Mouse (Mus musculus) midbrain, embryonic 15.5 days (tissue): ENCODE data around the gene Zfyve16. TPM values are rescaled to one million over a fixed set of nuclear protein-coding genes. Genes with fewer than 3 reads are reported as not detected.

Experiments
- ATAC-seq: fragments of 200-750 bp; cut with Nextera tagmentation; replicated peaks from 2 replicates; pipeline ENCODE4 v1.8.0; 2017; ENCODE audit warnings: moderate TSS enrichment
- H3K27ac ChIP-seq: fragments of 300-500 bp; sonication (generic); 2 replicates; pipeline ENCODE4 v1.5.1; 2015; ENCODE audit warnings: mild to moderate bottlenecking, inconsistent platforms
- H3K27me3 ChIP-seq: fragments of 300-500 bp; sonication (generic); replicated peaks from 2 replicates; pipeline ENCODE4 v1.6.1; 2015; ENCODE audit warnings: inconsistent platforms
- H3K36me3 ChIP-seq: fragments of 300-500 bp; sonication (generic); replicated peaks from 2 replicates; pipeline ENCODE4 v1.6.1; 2015; ENCODE audit warnings: inconsistent platforms
- H3K4me1 ChIP-seq: fragments of 300-500 bp; sonication (generic); 2 replicates; pipeline ENCODE4 v1.6.1; 2015; ENCODE audit warnings: inconsistent platforms
- H3K4me2 ChIP-seq: fragments of 300-500 bp; sonication (generic); 2 replicates; pipeline ENCODE4 v1.6.1; 2015; ENCODE audit warnings: inconsistent platforms, mild to moderate bottlenecking, moderate library complexity
- H3K4me3 ChIP-seq: fragments of 300-500 bp; sonication (generic); 2 replicates; pipeline ENCODE4 v1.5.1; 2015; ENCODE audit warnings: mild to moderate bottlenecking, inconsistent platforms
- H3K9ac ChIP-seq: fragments of 300-500 bp; sonication (generic); 2 replicates; pipeline ENCODE4 v1.6.1; 2015; ENCODE audit warnings: mild to moderate bottlenecking, inconsistent platforms
- H3K9me3 ChIP-seq: fragments of 300-500 bp; sonication (generic); 2 replicates; pipeline ENCODE4 v1.6.1; 2016; ENCODE audit warnings: inconsistent platforms
- WGBS: fragments of 180-500 bp; shearing (Covaris S2); methylation state at CpG from one replicate; pipeline ENCODE4 v1.1.7; 2015; ENCODE audit warnings: mixed read lengths; 5-methylcytosine and 5-hydroxymethylcytosine counted together
- polyA plus RNA-seq: library from polyadenylated mRNA; unstranded; fragments of >200 nt; fragmentation: Nextera tagmentation; extraction: Ambion mirVana; gene quantifications from 2 replicates; pipeline ENCODE4 v1.2.1, GENCODE M21; 2015

The Zfyve16 gene
- polyA plus RNA-seq, 1 experiment from 2014 or later, result 11.0 TPM

- Histone ChIP-seq H3K4me3 (no peak overlapping the region), H3K27me3 (no peaks in the 10 kb centered on the region), H3K9ac (no peak overlapping the region), H3K4me1 (no peaks in the 10 kb centered on the region), H3K27ac (no peak overlapping the region), H3K36me3 (peaks cover 5% of the 10 kb centered on the region; the same call in 1 of the 2 replicates), H3K4me2 (no peak overlapping the region), H3K9me3 (no peaks in the 10 kb centered on the region)
- WGBS, result 76% methylated on average over 13 of the region's 13 CpGs
- ATAC-seq, result no peak
These were observed 90.4 kb downstream of the Zfyve16 start for GRCm38 (mm10) chr13:92440286-92440685.

GRCm38 (mm10) chr13:92438656-92439055 is 92.0 kb downstream of the Zfyve16 start:
- WGBS, result 93% methylated on average over 10 of the region's 10 CpGs
- Histone ChIP-seq H3K27ac (no peak overlapping the region), H3K9ac (no peak overlapping the region), H3K27me3 (no peaks in the 10 kb centered on the region), H3K4me3 (no peak overlapping the region), H3K4me1 (no peaks in the 10 kb centered on the region), H3K36me3 (peaks cover 5% of the 10 kb centered on the region; the same call in 1 of the 2 replicates), H3K9me3 (no peaks in the 10 kb centered on the region), H3K4me2 (no peak overlapping the region)
- ATAC-seq, result no peak

Other genes with a start within 250 kb of the Zfyve16 start
- 0.97 and 1.00 TPM in 2 replicates for gene Gm20379, start 224.9 kb downstream of the Zfyve16 start, polyA plus RNA-seq
- 3.8 and 4.6 TPM in 2 replicates for gene Dhfr, start 176.1 kb downstream of the Zfyve16 start, polyA plus RNA-seq
- gene Msh3, start 175.9 kb downstream of the Zfyve16 start, polyA plus RNA-seq, result 22.9 and 24.5 TPM in 2 replicates
- gene Ankrd34b, start 105.0 kb downstream of the Zfyve16 start, polyA plus RNA-seq, result 2.2 and 2.6 TPM in 2 replicates
- gene Fam151b, start 46.9 kb downstream of the Zfyve16 start, polyA plus RNA-seq, result 0.14 and 0.33 TPM in 2 replicates
- not detected in 2 replicates for gene Spz1, start 45.3 kb upstream of the Zfyve16 start, polyA plus RNA-seq
- gene Serinc5, start 80.2 kb upstream of the Zfyve16 start, polyA plus RNA-seq, result 18.1 and 18.6 TPM in 2 replicates